Mouse (Mus musculus): ENCODE data around the gene C3ar1.

GRCm38 (mm10) chr6:122800640-122801300 lies 55.2 kb downstream of the C3ar1 start:
- TF ChIP-seq POLR2A (IDR thresholded peaks at IDR 0.05; ENCODE audit: insufficient read depth, low read depth, low read length) (no peak), CTCF (IDR thresholded peaks at IDR 0.05) (no peak), EP300 (IDR thresholded peaks at IDR 0.05; ENCODE audit: insufficient read depth, low read depth, low read length) (no peak)

Data from heart, adult 2 months (tissue).